Mouse (Mus musculus): Measurements from ENCODE around the gene Kremen2.

DNA sequence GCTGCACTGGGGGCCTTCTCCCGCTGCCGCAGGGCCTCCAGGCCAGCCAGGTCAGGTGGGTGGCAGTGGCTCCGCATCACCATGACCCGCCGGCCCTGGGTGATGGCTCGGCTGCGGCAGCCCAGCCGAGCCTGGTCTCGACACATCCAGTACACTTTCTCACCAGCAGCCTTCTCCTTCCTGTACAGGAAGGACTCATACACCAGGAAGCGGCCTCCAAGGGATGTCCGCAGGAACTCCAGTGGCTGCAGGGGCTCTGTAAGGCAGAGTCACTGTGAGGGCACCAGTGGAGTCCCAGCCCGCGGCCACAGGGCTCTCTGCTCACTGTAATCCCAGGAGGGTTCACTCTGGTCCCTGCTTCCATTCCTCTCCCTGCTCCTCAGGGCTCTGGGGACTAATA lies 10.1 kb upstream of the Kremen2 start:
- TF ChIP-seq CTCF (IDR thresholded peaks at IDR 0.05; ENCODE audit: extremely low read depth, insufficient read depth, low read length) (no peak), POLR2A (IDR thresholded peaks at IDR 0.05; ENCODE audit: extremely low read depth, insufficient read depth, low read length) (no peak)

Data from cortical plate, adult 2 months (tissue).